Mouse (Mus musculus): ENCODE data around the gene Nubp2. TPM values are rescaled to one million over a fixed set of nuclear protein-coding genes. Genes with fewer than 3 reads are reported as not detected.

The Nubp2 gene
- total and polyA plus RNA-seq, 2 experiments from 2014 or later, result 50.6 to 67.3 TPM

- no peak for TF ChIP-seq CTCF (IDR thresholded peaks at IDR 0.05; ENCODE audit: low read depth)
- ATAC-seq, result no peak
- no peak overlapping the region for H3K4me3 ChIP-seq (ENCODE audit: low read depth, low read length)
Observed at GRCm38 (mm10) chr17:24913984-24914383, 27.8 kb upstream of the Nubp2 start.

DNA sequence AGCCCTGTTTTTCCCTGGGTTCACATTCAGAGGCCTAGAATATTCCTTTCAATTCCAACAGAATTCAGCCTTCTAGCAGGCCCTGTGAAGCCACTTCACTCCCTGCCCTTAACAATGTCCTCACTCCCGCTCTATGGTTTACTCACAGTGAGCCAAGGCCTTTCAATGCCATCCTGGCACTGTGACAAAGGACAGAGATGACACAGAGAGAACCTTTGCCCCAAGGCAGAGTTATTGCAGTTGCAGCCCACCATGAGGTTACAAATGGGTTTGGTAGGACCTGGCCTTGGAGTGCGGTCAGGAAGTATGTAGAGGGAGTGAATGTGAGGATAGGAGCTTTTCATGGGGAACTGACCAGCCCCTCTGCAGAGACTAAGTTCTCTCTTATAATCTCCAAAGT, 21.4 kb upstream of the Nubp2 start:
- 91% methylated on average over 2 of the region's 2 CpGs for WGBS
- Histone ChIP-seq H3K36me3 (ENCODE audit: insufficient read depth) (peaks cover 99% of the 10 kb centered on the region), H3K4me1 (ENCODE audit: insufficient read depth) (no peaks in the 10 kb centered on the region), H3K27ac (ENCODE audit: low read depth, low read length) (no peak overlapping the region), H3K9ac (no peak overlapping the region), H3K27me3 (ENCODE audit: insufficient read depth, low read length) (no peaks in the 10 kb centered on the region), H3K9me3 (ENCODE audit: low read length) (no peaks in the 10 kb centered on the region), H3K4me3 (ENCODE audit: low read depth, low read length) (no peak overlapping the region), H3K4me2 (ENCODE audit: low read depth) (no peak overlapping the region)
- no peak for DNase-seq
- TF ChIP-seq CTCF (IDR thresholded peaks at IDR 0.05; ENCODE audit: low read depth), result no peak
- ATAC-seq, result no peak

More at GRCm38 (mm10) chr17:24913984-24914383, 27.8 kb upstream of the Nubp2 start:
- Histone ChIP-seq H3K36me3 (ENCODE audit: insufficient read depth) (peaks cover 93% of the 10 kb centered on the region), H3K27me3 (ENCODE audit: insufficient read depth, low read length) (no peaks in the 10 kb centered on the region), H3K4me2 (ENCODE audit: low read depth) (no peak overlapping the region), H3K9me3 (ENCODE audit: low read length) (no peaks in the 10 kb centered on the region), H3K4me1 (ENCODE audit: insufficient read depth) (no peaks in the 10 kb centered on the region), H3K27ac (ENCODE audit: low read depth, low read length) (no peak overlapping the region), H3K9ac (no peak overlapping the region)
- DNase-seq, result no peak

GRCm38 (mm10) chr17:24903767-24904166, 17.6 kb upstream of the Nubp2 start:
- H3K4me3 ChIP-seq (ENCODE audit: low read depth, low read length), result no peak overlapping the region
- H3K4me1 ChIP-seq (ENCODE audit: insufficient read depth), result no peaks in the 10 kb centered on the region
- no peaks in the 10 kb centered on the region for H3K9me3 ChIP-seq (ENCODE audit: low read length)
- no peak overlapping the region for H3K4me2 ChIP-seq (ENCODE audit: low read depth)
- no peak for DNase-seq
- H3K27me3 ChIP-seq (ENCODE audit: insufficient read depth, low read length), result no peaks in the 10 kb centered on the region
- H3K9ac ChIP-seq, result no peak overlapping the region
- peaks cover 100% of the 10 kb centered on the region for H3K36me3 ChIP-seq (ENCODE audit: insufficient read depth)
- 90% methylated on average over 9 of the region's 9 CpGs for WGBS
- H3K27ac ChIP-seq (ENCODE audit: low read depth, low read length), result no peak overlapping the region
- no peak for ATAC-seq
- no peak for TF ChIP-seq CTCF (IDR thresholded peaks at IDR 0.05; ENCODE audit: low read depth)

DNA sequence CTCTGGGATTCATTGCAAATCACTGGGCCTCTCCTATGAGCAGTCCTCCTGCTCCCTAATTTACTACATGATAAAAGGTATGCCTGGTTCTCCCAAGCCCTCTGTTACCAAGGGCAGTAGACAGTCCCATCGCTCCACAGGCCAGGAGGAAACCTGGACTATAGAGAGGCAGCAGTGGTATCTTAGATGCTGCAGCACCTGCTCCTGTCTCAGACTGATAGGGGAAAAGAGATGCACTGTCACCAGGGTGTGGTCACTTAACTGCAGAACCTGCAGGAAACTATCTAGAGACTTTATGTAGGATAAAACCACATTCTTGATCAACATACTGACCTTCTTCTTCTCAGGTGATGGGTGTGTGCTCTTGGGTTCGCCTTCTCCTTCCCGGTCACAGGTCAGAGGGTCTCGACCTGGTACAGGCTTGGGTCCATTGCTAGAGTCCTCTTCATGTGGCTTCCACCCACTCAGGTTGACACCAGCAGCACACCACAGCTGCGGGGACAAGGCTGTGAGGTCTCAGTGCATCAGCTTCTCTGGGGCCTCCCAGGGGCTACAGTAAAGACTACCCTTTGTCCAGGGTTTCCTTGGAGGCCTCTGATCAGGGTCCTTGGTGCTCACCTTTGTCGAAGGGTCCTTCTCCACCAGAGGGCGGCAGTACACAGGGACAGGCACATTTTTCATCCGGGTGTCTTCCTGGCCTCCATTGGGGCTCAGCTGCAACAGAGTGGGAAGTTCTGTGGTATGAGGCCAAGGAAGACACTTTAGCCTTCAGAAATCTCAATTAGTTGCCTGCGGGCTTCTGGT, 16.7 kb upstream of the Nubp2 start:
- no peak overlapping the region for H3K4me3 ChIP-seq (ENCODE audit: low read depth, low read length)
- no peak overlapping the region for H3K9ac ChIP-seq
- H3K27ac ChIP-seq (ENCODE audit: low read depth, low read length), result no peak overlapping the region
- peak; percentile 49 for TF ChIP-seq CTCF (IDR thresholded peaks at IDR 0.05; ENCODE audit: low read depth)
- DNase-seq (no peak), ATAC-seq (no peak)
- no peaks in the 10 kb centered on the region for H3K4me1 ChIP-seq (ENCODE audit: insufficient read depth)
- 70% methylated on average over 9 of the region's 9 CpGs for WGBS
- no peak overlapping the region for H3K4me2 ChIP-seq (ENCODE audit: low read depth)
- H3K9me3 ChIP-seq (ENCODE audit: low read length), result no peaks in the 10 kb centered on the region
- no peaks in the 10 kb centered on the region for H3K27me3 ChIP-seq (ENCODE audit: insufficient read depth, low read length)
- peaks cover 100% of the 10 kb centered on the region for H3K36me3 ChIP-seq (ENCODE audit: insufficient read depth)

GRCm38 (mm10) chr17:24902124-24902523, 16.0 kb upstream of the Nubp2 start:
- no peak overlapping the region for H3K4me3 ChIP-seq (ENCODE audit: low read depth, low read length)
- TF ChIP-seq CTCF (IDR thresholded peaks at IDR 0.05; ENCODE audit: low read depth), result no peak
- H3K36me3 ChIP-seq (ENCODE audit: insufficient read depth), result peaks cover 97% of the 10 kb centered on the region
- no peak for DNase-seq
- H3K27ac ChIP-seq (ENCODE audit: low read depth, low read length), result no peak overlapping the region
- H3K27me3 ChIP-seq (ENCODE audit: insufficient read depth, low read length), result no peaks in the 10 kb centered on the region
- WGBS, result 92% methylated on average over 5 of the region's 5 CpGs
- no peak for ATAC-seq
- no peak overlapping the region for H3K9ac ChIP-seq
- H3K4me1 ChIP-seq (ENCODE audit: insufficient read depth), result peaks cover 2% of the 10 kb centered on the region; the same call in 1 of the 2 replicates
- no peak overlapping the region for H3K4me2 ChIP-seq (ENCODE audit: low read depth)
- H3K9me3 ChIP-seq (ENCODE audit: low read length), result no peaks in the 10 kb centered on the region

- H3K9me3 ChIP-seq (ENCODE audit: low read length), result no peaks in the 10 kb centered on the region
- H3K9ac ChIP-seq, result no peak overlapping the region
- H3K4me3 ChIP-seq (ENCODE audit: low read depth, low read length), result no peak overlapping the region
- H3K27me3 ChIP-seq (ENCODE audit: insufficient read depth, low read length), result no peaks in the 10 kb centered on the region
- DNase-seq (no peak), ATAC-seq (no peak)
- H3K27ac ChIP-seq (ENCODE audit: low read depth, low read length), result no peak overlapping the region
- TF ChIP-seq CTCF (IDR thresholded peaks at IDR 0.05; ENCODE audit: low read depth), result no peak
- H3K4me1 ChIP-seq (ENCODE audit: insufficient read depth), result peaks cover 11% of the 10 kb centered on the region
- H3K36me3 ChIP-seq (ENCODE audit: insufficient read depth), result peaks cover 76% of the 10 kb centered on the region
- no peak overlapping the region for H3K4me2 ChIP-seq (ENCODE audit: low read depth)
- 96% methylated on average over 6 of the region's 6 CpGs for WGBS
Observed at GRCm38 (mm10) chr17:24900014-24900413, 13.9 kb upstream of the Nubp2 start.

DNA sequence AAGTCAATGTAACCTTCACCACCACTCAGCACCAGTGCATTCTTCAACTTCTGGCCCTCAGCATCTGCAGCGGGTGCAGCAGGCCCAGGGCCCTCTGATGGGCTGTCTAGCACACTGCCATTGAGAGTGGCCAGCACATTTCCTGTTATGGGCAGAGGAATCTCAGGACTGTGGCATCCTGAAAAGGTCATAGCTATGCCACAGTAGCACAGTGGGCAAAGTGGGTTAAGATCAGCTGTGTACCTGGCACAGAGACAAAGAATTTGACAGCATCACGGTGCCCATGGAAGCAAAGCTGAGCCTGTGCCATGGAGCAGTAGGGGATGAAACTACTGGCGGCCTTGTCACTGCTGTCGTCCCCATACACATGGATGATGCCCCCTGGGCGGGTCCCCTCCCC, 13.0 kb upstream of the Nubp2 start:
- peaks cover 67% of the 10 kb centered on the region for H3K36me3 ChIP-seq (ENCODE audit: insufficient read depth)
- WGBS, result 75% methylated on average over 5 of the region's 5 CpGs

More for the DNA sequence above, 13.0 kb upstream of the Nubp2 start:
- no peaks in the 10 kb centered on the region for H3K9me3 ChIP-seq (ENCODE audit: low read length)
- ATAC-seq, result no peak
- no peaks in the 10 kb centered on the region for H3K27me3 ChIP-seq (ENCODE audit: insufficient read depth, low read length)
- no peak overlapping the region for H3K9ac ChIP-seq
- no peak overlapping the region for H3K4me3 ChIP-seq (ENCODE audit: low read depth, low read length)
- peaks cover 13% of the 10 kb centered on the region for H3K4me1 ChIP-seq (ENCODE audit: insufficient read depth)
- no peak for DNase-seq
- no peak for TF ChIP-seq CTCF (IDR thresholded peaks at IDR 0.05; ENCODE audit: low read depth)
- no peak overlapping the region for H3K27ac ChIP-seq (ENCODE audit: low read depth, low read length)
- no peak overlapping the region for H3K4me2 ChIP-seq (ENCODE audit: low read depth)
